Mouse (Mus musculus): ENCODE results near the gene Nudt14.

- TF ChIP-seq GABPA (IDR thresholded peaks at IDR 0.05; ENCODE audit: insufficient replicate concordance, low read depth, low read length), result no peak
- TF ChIP-seq CTCF (conservative IDR thresholded peaks at IDR 0.05 in 1 of 2, IDR thresholded peaks at IDR 0.05 in 1 of 2; ENCODE audit: low read depth in 2 of 2, low read length in 2 of 2), result no peak
- no peak for TF ChIP-seq POLR2A (IDR thresholded peaks at IDR 0.05; ENCODE audit: low read depth, low read length)
Measured at GRCm38 (mm10) chr12:112908991-112909390, 32.9 kb downstream of the Nudt14 start.
